Mouse (Mus musculus) kidney, embryonic 15.5 days (tissue): Measurements from ENCODE around the gene Iqgap3. TPM values are rescaled to one million over a fixed set of nuclear protein-coding genes. Genes with fewer than 3 reads are reported as not detected.
A peak's percentile ranks its signal among the peaks of the same experiment; 100 is the strongest.

Experiments used
- ATAC-seq: fragments of 200-750 bp; cut with Nextera tagmentation; replicated peaks from 2 replicates; pipeline ENCODE4 v1.8.0; 2017; ENCODE audit warnings: moderate TSS enrichment; ENCODE audit not compliant: low FRiP score
- H3K27ac ChIP-seq: fragments of 300-500 bp; sonication (generic); 2 replicates; pipeline ENCODE4 v1.5.1; 2015; ENCODE audit warnings: mild to moderate bottlenecking, inconsistent platforms
- H3K27me3 ChIP-seq: fragments of 300-500 bp; sonication (generic); 2 replicates; pipeline ENCODE4 v1.6.1; 2015; ENCODE audit warnings: inconsistent platforms
- H3K36me3 ChIP-seq: fragments of 300-500 bp; sonication (generic); 2 replicates; pipeline ENCODE4 v1.6.1; 2015; ENCODE audit warnings: inconsistent platforms
- H3K4me1 ChIP-seq: fragments of 300-500 bp; sonication (generic); 2 replicates; pipeline ENCODE4 v1.6.1; 2015; ENCODE audit warnings: inconsistent platforms
- H3K4me2 ChIP-seq: fragments of 300-500 bp; sonication (generic); 2 replicates; pipeline ENCODE4 v1.6.1; 2015; ENCODE audit warnings: moderate library complexity, mild to moderate bottlenecking, inconsistent platforms
- H3K4me3 ChIP-seq: fragments of 300-500 bp; sonication (generic); replicated peaks from 2 replicates; pipeline ENCODE4 v1.5.1; 2015; ENCODE audit warnings: mild to moderate bottlenecking, inconsistent platforms
- H3K9ac ChIP-seq: fragments of 300-500 bp; sonication (generic); 2 replicates; pipeline ENCODE4 v1.6.1; 2015; ENCODE audit warnings: mild to moderate bottlenecking, inconsistent platforms
- H3K9me3 ChIP-seq: fragments of 300-500 bp; sonication (generic); replicated peaks from 2 replicates; pipeline ENCODE4 v1.6.1; 2016; ENCODE audit warnings: inconsistent platforms
- WGBS: fragments of 180-500 bp; shearing (Covaris S2); methylation state at CpG from one replicate; pipeline ENCODE4 v1.1.7; 2015; ENCODE audit warnings: mixed read lengths; 5-methylcytosine and 5-hydroxymethylcytosine counted together
- polyA plus RNA-seq: library from polyadenylated mRNA; unstranded; fragments of >200 nt; fragmentation: Nextera tagmentation; extraction: Ambion mirVana; gene quantifications from 2 replicates; pipeline ENCODE4 v1.2.1, GENCODE M21; 2015

Iqgap3 gene
- polyA plus RNA-seq, 1 experiment from 2014 or later: 22.1 TPM

- ATAC-seq: no peak
- H3K36me3 ChIP-seq: no peaks in the 10 kb centered on the region
- no peak overlapping the region for H3K27ac ChIP-seq
- peaks cover 10% of the 10 kb centered on the region; the same call in 1 of the 2 replicates for H3K4me1 ChIP-seq
- H3K4me3 ChIP-seq: no peak overlapping the region
- H3K9me3 ChIP-seq: no peaks in the 10 kb centered on the region
- no peak overlapping the region for H3K9ac ChIP-seq
- 55% methylated on average over 4 of the region's 4 CpGs for WGBS
- H3K27me3 ChIP-seq: no peaks in the 10 kb centered on the region
- H3K4me2 ChIP-seq: no peak overlapping the region
Observed at GRCm38 (mm10) chr3:88129006-88129405, 47.2 kb downstream of the Iqgap3 start.

- no peak overlapping the region for H3K27ac ChIP-seq
- WGBS: 89% methylated on average over 3 of the region's 3 CpGs
- no peak overlapping the region for H3K4me2 ChIP-seq
- no peak overlapping the region for H3K4me3 ChIP-seq
- peaks cover 10% of the 10 kb centered on the region; the same call in 1 of the 2 replicates for H3K4me1 ChIP-seq
- no peaks in the 10 kb centered on the region for H3K9me3 ChIP-seq
- no peak for ATAC-seq
- no peak overlapping the region for H3K9ac ChIP-seq
- no peaks in the 10 kb centered on the region for H3K36me3 ChIP-seq
- no peaks in the 10 kb centered on the region for H3K27me3 ChIP-seq
Observed at GRCm38 (mm10) chr3:88131071-88131470, 49.3 kb downstream of the Iqgap3 start.

GRCm38 (mm10) chr3:88132492-88132891, 50.7 kb downstream of the Iqgap3 start:
- 72% methylated on average over 2 of the region's 2 CpGs for WGBS

GRCm38 (mm10) chr3:88133187-88133771, 51.5 kb downstream of the Iqgap3 start:
- Histone ChIP-seq H3K9ac (no peak overlapping the region), H3K4me1 (peaks cover 20% of the 10 kb centered on the region), H3K4me2 (no peak overlapping the region), H3K4me3 (no peak overlapping the region), H3K36me3 (no peaks in the 10 kb centered on the region), H3K27ac (0 out of 2 replicates have a peak overlapping the region, but pooled peaks have one; percentile 2), H3K9me3 (no peaks in the 10 kb centered on the region), H3K27me3 (no peaks in the 10 kb centered on the region)
- WGBS: 51% methylated on average over 4 of the region's 4 CpGs
- ATAC-seq: no peak

More at GRCm38 (mm10) chr3:88132492-88132891, 50.7 kb downstream of the Iqgap3 start:
- no peak overlapping the region for H3K27ac ChIP-seq
- H3K9me3 ChIP-seq: no peaks in the 10 kb centered on the region
- H3K4me2 ChIP-seq: no peak overlapping the region
- H3K4me1 ChIP-seq: peaks cover 16% of the 10 kb centered on the region
- no peaks in the 10 kb centered on the region for H3K36me3 ChIP-seq
- ATAC-seq: no peak
- H3K27me3 ChIP-seq: no peaks in the 10 kb centered on the region
- H3K4me3 ChIP-seq: no peak overlapping the region
- H3K9ac ChIP-seq: no peak overlapping the region

- no peaks in the 10 kb centered on the region for H3K9me3 ChIP-seq
- no peak overlapping the region for H3K9ac ChIP-seq
- peaks cover 47% of the 10 kb centered on the region for H3K4me1 ChIP-seq
- 82% methylated on average over 9 of the region's 9 CpGs for WGBS
- H3K4me2 ChIP-seq: no peak overlapping the region
- no peak for ATAC-seq
- H3K4me3 ChIP-seq: no peak overlapping the region
- no peaks in the 10 kb centered on the region for H3K27me3 ChIP-seq
- no peak overlapping the region for H3K27ac ChIP-seq
- no peaks in the 10 kb centered on the region for H3K36me3 ChIP-seq
Observed at GRCm38 (mm10) chr3:88136346-88136745, 54.6 kb downstream of the Iqgap3 start.

DNA sequence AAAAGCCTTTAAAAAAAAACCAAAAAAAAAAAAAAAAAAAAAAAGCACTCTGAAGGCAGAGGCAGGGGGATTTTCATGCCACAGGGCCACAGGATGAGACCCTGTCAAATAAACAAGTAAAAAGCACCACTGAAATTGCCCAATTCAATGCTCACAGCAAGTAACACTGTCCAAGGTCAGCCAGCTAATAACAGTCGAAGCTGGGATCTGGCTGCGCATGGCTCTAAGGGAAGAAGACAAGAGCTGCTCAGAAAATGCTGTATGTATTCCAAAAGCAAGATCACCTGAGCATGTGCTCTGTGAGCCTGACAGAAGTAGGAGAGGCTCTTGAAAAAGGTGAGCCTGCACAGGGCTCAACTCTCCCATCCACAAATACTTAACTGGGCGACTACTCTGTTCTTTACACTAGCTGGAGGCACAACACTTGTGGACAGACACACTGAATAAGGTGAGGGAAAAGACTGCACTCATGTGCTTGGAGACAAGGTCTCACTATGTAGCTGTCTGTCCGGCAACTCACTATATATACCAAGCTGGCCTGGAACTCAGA, 55.2 kb downstream of the Iqgap3 start:
- no peak for ATAC-seq
- Histone ChIP-seq H3K27ac (no peak overlapping the region), H3K4me2 (peak overlapping the region; percentile 96), H3K27me3 (no peaks in the 10 kb centered on the region), H3K36me3 (no peaks in the 10 kb centered on the region), H3K9me3 (no peaks in the 10 kb centered on the region), H3K4me3 (no peak overlapping the region), H3K9ac (0 out of 2 replicates have a peak overlapping the region, but pooled peaks have one; percentile 66), H3K4me1 (peaks cover 52% of the 10 kb centered on the region)
- 85% methylated on average over 4 of the region's 4 CpGs for WGBS

DNA sequence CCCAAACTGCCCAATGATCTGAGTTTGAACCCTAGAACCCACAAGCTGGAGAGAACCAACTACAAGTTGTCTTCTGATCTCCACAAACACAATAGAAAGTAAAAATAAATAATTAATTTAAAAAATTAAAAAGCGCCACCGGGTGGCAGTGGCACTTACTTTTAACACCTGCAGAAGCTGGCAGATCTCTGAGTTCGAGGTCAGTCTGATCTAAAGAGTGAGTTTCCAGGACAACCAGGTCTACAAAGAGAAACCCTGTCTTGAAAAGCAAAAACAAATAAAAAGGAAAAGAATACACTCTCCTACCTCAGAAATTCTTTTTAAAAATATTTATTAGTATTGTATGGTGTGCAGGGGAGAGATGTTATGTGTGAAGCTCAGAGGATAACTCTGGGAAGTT, 56.0 kb downstream of the Iqgap3 start:
- ATAC-seq: no peak
- Histone ChIP-seq H3K9me3 (no peaks in the 10 kb centered on the region), H3K9ac (peak overlapping the region; percentile 66; the same call in 1 of the 2 replicates), H3K4me1 (peaks cover 52% of the 10 kb centered on the region), H3K4me2 (peak overlapping the region; percentile 96), H3K4me3 (peak overlapping the region; percentile 67), H3K36me3 (no peaks in the 10 kb centered on the region), H3K27ac (peak overlapping the region; percentile 99), H3K27me3 (no peaks in the 10 kb centered on the region)
- WGBS: 10% methylated on average over 3 of the region's 3 CpGs

DNA sequence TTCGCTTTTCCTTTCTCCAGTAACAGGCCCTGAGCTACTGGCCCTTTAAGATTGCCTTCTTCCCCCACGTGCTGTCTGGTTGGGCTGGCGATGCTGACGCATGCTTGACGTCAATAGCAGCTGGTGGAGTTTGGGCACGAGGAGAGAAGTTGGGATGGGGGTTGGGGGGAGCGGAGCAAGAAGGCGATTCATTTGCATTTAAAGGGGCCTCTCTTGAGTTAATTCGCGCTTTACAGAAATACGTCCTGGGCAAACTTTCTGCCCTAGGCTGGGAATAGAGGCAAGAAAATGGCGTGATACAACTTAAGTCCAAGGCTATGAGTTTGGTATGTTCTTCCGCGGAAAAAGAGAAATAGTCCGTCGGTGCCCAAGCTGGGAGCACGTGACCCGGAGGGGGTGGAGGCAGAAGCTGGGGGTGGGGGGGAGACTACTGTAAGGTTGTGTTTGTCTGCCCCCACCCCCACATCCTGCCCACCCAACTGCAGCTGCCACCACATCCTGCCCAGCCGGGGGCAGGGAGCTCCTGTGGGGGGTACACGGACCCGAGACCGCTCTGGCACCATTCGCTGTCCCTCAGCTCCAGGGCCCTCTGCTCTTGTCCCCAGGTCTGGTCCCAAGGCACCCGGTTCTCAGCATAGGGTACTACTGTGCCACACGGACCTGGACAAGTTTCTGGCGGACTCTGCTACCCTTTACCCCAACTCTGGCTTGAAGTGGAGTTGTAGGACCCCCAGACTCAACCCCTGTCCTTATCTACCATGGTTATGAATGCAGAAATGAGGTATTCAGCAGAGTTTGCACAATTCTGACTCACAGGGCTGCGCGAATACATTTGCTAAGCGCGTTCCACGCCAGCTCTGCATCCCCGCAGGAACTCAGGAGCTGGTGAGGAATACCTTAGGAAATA, 56.8 kb downstream of the Iqgap3 start:
- Histone ChIP-seq H3K36me3 (no peaks in the 10 kb centered on the region), H3K4me2 (peak overlapping the region; percentile 96), H3K27me3 (no peaks in the 10 kb centered on the region), H3K27ac (peak overlapping the region; percentile 99), H3K9me3 (no peaks in the 10 kb centered on the region), H3K4me3 (peak overlapping the region; percentile 67), H3K9ac (peak overlapping the region; percentile 66), H3K4me1 (peaks cover 50% of the 10 kb centered on the region)
- ATAC-seq: peak; percentile 75
- WGBS: under 1% methylated on average over 32 of the region's 32 CpGs

GRCm38 (mm10) chr3:88139243-88140177, 57.7 kb downstream of the Iqgap3 start:
- ATAC-seq: no peak
- Histone ChIP-seq H3K36me3 (no peaks in the 10 kb centered on the region), H3K9ac (peak overlapping the region; percentile 66), H3K9me3 (no peaks in the 10 kb centered on the region), H3K27ac (peak overlapping the region; percentile 99), H3K4me2 (peak overlapping the region; percentile 96), H3K4me1 (peaks cover 56% of the 10 kb centered on the region), H3K27me3 (no peaks in the 10 kb centered on the region), H3K4me3 (peak overlapping the region; percentile 67)
- WGBS: 12% methylated on average over 25 of the region's 25 CpGs

- no peaks in the 10 kb centered on the region for H3K9me3 ChIP-seq
- H3K4me3 ChIP-seq: peak overlapping the region; percentile 95; the same call in 1 of the 2 replicates
- 15% methylated on average over 11 of the region's 11 CpGs for WGBS
- H3K27ac ChIP-seq: peak overlapping the region; percentile 99
- H3K9ac ChIP-seq: no peak overlapping the region
- no peak for ATAC-seq
- H3K4me1 ChIP-seq: peaks cover 64% of the 10 kb centered on the region
- no peaks in the 10 kb centered on the region for H3K27me3 ChIP-seq
- H3K36me3 ChIP-seq: no peaks in the 10 kb centered on the region
- peak overlapping the region; percentile 96 for H3K4me2 ChIP-seq
Observed at GRCm38 (mm10) chr3:88140178-88140902, 58.6 kb downstream of the Iqgap3 start.
